8 mouse cellular contexts compared by ENCODE assay signal in the genomic region with DNA sequence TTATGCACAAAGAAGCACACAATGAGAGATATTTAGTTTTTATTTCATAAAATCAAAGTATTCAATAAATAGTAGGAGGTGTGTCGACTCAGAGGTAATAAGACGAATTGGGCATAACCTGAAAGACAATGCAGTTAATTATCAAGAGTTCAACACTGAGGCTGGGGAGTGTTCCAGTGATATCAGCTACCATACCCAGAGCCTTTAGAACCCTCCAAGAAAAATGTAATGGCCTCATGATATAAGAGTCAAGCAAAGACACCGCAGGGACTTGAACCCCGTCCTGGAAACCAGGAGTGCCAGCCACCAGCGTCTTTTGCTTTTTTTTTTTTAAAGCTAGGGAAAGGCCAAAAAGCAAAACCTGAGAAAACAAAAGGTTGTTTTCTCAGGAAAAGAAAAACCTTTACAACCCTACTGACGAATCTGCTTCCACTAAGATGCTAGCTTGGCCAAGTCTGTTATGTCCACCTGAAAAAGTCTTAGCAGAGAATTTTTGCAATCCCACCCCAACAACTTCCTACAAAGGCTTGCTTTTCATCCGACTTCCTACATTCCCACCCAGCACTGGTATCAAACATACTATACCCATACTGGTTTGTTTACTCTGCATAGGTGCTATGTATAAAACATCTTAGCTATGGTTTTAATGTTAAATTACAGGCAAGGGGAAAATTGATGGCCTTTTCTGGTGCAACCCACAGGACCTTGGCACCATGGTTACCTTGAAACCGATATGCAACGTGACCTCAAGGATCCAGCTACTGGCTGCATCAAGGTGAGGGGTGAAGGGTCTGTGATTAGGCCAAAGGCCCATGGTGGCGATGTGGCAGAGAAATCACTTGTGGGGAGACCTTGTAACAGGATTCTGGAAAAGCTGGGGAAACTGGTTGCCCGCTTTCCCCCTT. TPM values are rescaled to one million over a fixed set of nuclear protein-coding genes. Genes with fewer than 3 reads are reported as not detected.
DNase-seq lines count a peak whose midpoint lies in the region; ATAC-seq and TF ChIP-seq lines count a peak whose summit lies in the region.

No protein-coding gene starts in this region.

- peak overlapping the region; percentile 24 for H3K27ac ChIP-seq in kidney, embryonic 15.5 days
- H3K27ac ChIP-seq in hindbrain, embryonic 11.5 days (ENCODE audit: low read depth, low read length) = no peak overlapping the region
- H3K27ac ChIP-seq in midbrain, embryonic 11.5 days (ENCODE audit: low read depth, low read length) = no peak overlapping the region
- no peak overlapping the region for H3K27ac ChIP-seq in thymus, adult 2 months (ENCODE audit: control insufficient read depth, insufficient read depth, low read length)

- no peak for ATAC-seq in kidney, embryonic 15.5 days (replicated peaks; ENCODE audit: low FRiP score)
- no peak for ATAC-seq in hindbrain, embryonic 11.5 days (ENCODE audit: low FRiP score)
- ATAC-seq in midbrain, embryonic 11.5 days (ENCODE audit: low FRiP score) = no peak
- ATAC-seq in frontal cortex, adult (ENCODE audit: low TSS enrichment) = no peak

- no peaks in the 10 kb centered on the region for H3K9me3 ChIP-seq in kidney, embryonic 15.5 days (replicated peaks)
- no peaks in the 10 kb centered on the region for H3K9me3 ChIP-seq in hindbrain, embryonic 11.5 days (ENCODE audit: control insufficient read depth, low read length)
- no peaks in the 10 kb centered on the region for H3K9me3 ChIP-seq in midbrain, embryonic 11.5 days (ENCODE audit: control insufficient read depth, low read length)

- 51% methylated on average over 11 of the region's 11 CpGs for WGBS in kidney, embryonic 15.5 days
- 74% methylated on average over 11 of the region's 11 CpGs for WGBS in hindbrain, embryonic 11.5 days
- 82% methylated on average over 11 of the region's 11 CpGs for WGBS in midbrain, embryonic 11.5 days
- WGBS in thymus, adult 2 months = 87% methylated on average over 11 of the region's 11 CpGs

- H3K9ac ChIP-seq in kidney, embryonic 15.5 days = peak overlapping the region; percentile 92
- H3K9ac ChIP-seq in hindbrain, embryonic 11.5 days (ENCODE audit: low read depth, low read length) = peak overlapping the region; percentile 41
- H3K9ac ChIP-seq in midbrain, embryonic 11.5 days (ENCODE audit: low read length) = no peak overlapping the region

- no peak for TF ChIP-seq CTCF in thymus, adult 2 months (IDR thresholded peaks at IDR 0.05; ENCODE audit: borderline replicate concordance, control insufficient read depth, extremely low read depth, insufficient read depth, low read length, poor library complexity)

- TF ChIP-seq POLR2A in thymus, adult 2 months (IDR thresholded peaks at IDR 0.05; ENCODE audit: control insufficient read depth, extremely low read depth, insufficient read depth, low read length, poor library complexity) = no peak

- no peak for DNase-seq in kidney, postnatal 25 days
- peak; percentile 69 for DNase-seq in adipocyte (ENCODE audit: low spot score)
- no peak for DNase-seq in hindbrain, embryonic 11.5 days (ENCODE audit: low spot score)
- DNase-seq in midbrain, embryonic 11.5 days (ENCODE audit: low spot score, missing footprints) = peak; percentile 91
- DNase-seq in thymus, adult 2 months = no peak
- DNase-seq in thymus, postnatal 4 days = no peak

- peaks cover 35% of the 10 kb centered on the region for H3K4me1 ChIP-seq in kidney, embryonic 15.5 days
- H3K4me1 ChIP-seq in hindbrain, embryonic 11.5 days (replicated peaks; ENCODE audit: control insufficient read depth, insufficient read depth, low read length) = peaks cover 5% of the 10 kb centered on the region
- H3K4me1 ChIP-seq in midbrain, embryonic 11.5 days (ENCODE audit: control insufficient read depth, insufficient read depth, low read length) = peaks cover 20% of the 10 kb centered on the region
- peaks cover 13% of the 10 kb centered on the region; the same call in 1 of the 2 replicates for H3K4me1 ChIP-seq in thymus, adult 2 months (replicated peaks; ENCODE audit: control insufficient read depth, insufficient read depth, low read length)

- H3K27me3 ChIP-seq in kidney, embryonic 15.5 days = no peaks in the 10 kb centered on the region
- no peaks in the 10 kb centered on the region for H3K27me3 ChIP-seq in hindbrain, embryonic 11.5 days (ENCODE audit: control insufficient read depth, insufficient read depth, low read length)
- no peaks in the 10 kb centered on the region for H3K27me3 ChIP-seq in midbrain, embryonic 11.5 days (ENCODE audit: control insufficient read depth, insufficient read depth, low read length)
- no peaks in the 10 kb centered on the region for H3K27me3 ChIP-seq in thymus, adult 2 months (ENCODE audit: control insufficient read depth, insufficient read depth, low read length)

- H3K36me3 ChIP-seq in kidney, embryonic 15.5 days = peaks cover 40% of the 10 kb centered on the region
- peaks cover 15% of the 10 kb centered on the region for H3K36me3 ChIP-seq in hindbrain, embryonic 11.5 days (ENCODE audit: control insufficient read depth, insufficient read depth, low read length)
- peaks cover 22% of the 10 kb centered on the region for H3K36me3 ChIP-seq in midbrain, embryonic 11.5 days (ENCODE audit: control insufficient read depth, insufficient read depth, low read length)
- H3K36me3 ChIP-seq in thymus, adult 2 months (ENCODE audit: control insufficient read depth, insufficient read depth, low read length) = peaks cover 39% of the 10 kb centered on the region

- H3K4me2 ChIP-seq in kidney, embryonic 15.5 days = peak overlapping the region; percentile 77
- peak overlapping the region; percentile 82 for H3K4me2 ChIP-seq in hindbrain, embryonic 11.5 days (replicated peaks; ENCODE audit: low read depth, low read length)
- H3K4me2 ChIP-seq in midbrain, embryonic 11.5 days = peak overlapping the region; percentile 83

- peak overlapping the region; percentile 70 for H3K4me3 ChIP-seq in kidney, embryonic 15.5 days (replicated peaks)
- H3K4me3 ChIP-seq in hindbrain, embryonic 11.5 days (ENCODE audit: low read depth, low read length) = peak overlapping the region; percentile 93
- H3K4me3 ChIP-seq in midbrain, embryonic 11.5 days (ENCODE audit: low read depth, low read length) = peak overlapping the region; percentile 99
- no peak overlapping the region for H3K4me3 ChIP-seq in thymus, adult 2 months (ENCODE audit: control insufficient read depth, insufficient read depth, low read length)

RNA-seq across cellular contexts. Expression of gene Scyl1, which starts 24.7 kb away (rescaled TPM):
- polyA plus RNA-seq in kidney, embryonic 15.5 days (2015; fragmentation: Nextera tagmentation; extraction: Ambion mirVana) = 69.6 and 76.0 TPM in 2 replicates
- 47.2 and 55.7 TPM in 2 replicates for polyA plus RNA-seq in hindbrain, embryonic 11.5 days (2014; fragmentation: Nextera tagmentation; extraction: Ambion mirVana)
- polyA plus RNA-seq in midbrain, embryonic 11.5 days (2014; fragmentation: Nextera tagmentation; extraction: Ambion mirVana) = 48.2 and 58.6 TPM in 2 replicates
- polyA plus RNA-seq in thymus, adult 2 months (2012; rRNA removed) = 107 and 113 TPM in 2 replicates

RNA-seq across cellular contexts. Expression of gene Ltbp3, which starts 55.2 kb away (rescaled TPM):
- 18.5 and 18.8 TPM in 2 replicates for polyA plus RNA-seq in kidney, embryonic 15.5 days (2015; fragmentation: Nextera tagmentation; extraction: Ambion mirVana)
- 3.5 and 3.8 TPM in 2 replicates for polyA plus RNA-seq in hindbrain, embryonic 11.5 days (2014; fragmentation: Nextera tagmentation; extraction: Ambion mirVana)
- 4.8 and 6.0 TPM in 2 replicates for polyA plus RNA-seq in midbrain, embryonic 11.5 days (2014; fragmentation: Nextera tagmentation; extraction: Ambion mirVana)
- 29.5 and 37.7 TPM in 2 replicates for polyA plus RNA-seq in thymus, adult 2 months (2012; rRNA removed)

Comparison
In these comparisons a context has a peak if more than half of its experiments do, and no peak if none do; other contexts are left out.
1. DNase-seq: peak in adipocyte (single experiment) and midbrain, embryonic 11.5 days (single experiment); none in kidney, postnatal 25 days (0 of 2), hindbrain, embryonic 11.5 days (single experiment), thymus, adult 2 months (single experiment) and thymus, postnatal 4 days (single experiment).
2. Peak in every context shown above with its lines, with median percentiles within 50 percentile points of each other: H3K4me2 ChIP-seq.